Mouse (Mus musculus) embryonic fibroblast, embryonic 13.5 days (primary cell): ENCODE measurements around the gene Il5.

ENCODE experiments used
- CTCF ChIP-seq: IDR thresholded peaks from 2 replicates; pipeline ENCODE4 v1.5.1; 2011; ENCODE audit warnings: mild to moderate bottlenecking, control low read depth, low read length, moderate library complexity, borderline replicate concordance; ENCODE audit not compliant: insufficient read depth
- POLR2A ChIP-seq: IDR thresholded peaks from 2 replicates; pipeline ENCODE4 v1.6.1; 2011; ENCODE audit warnings: low read depth, mild to moderate bottlenecking, control low read depth, low read length, moderate library complexity

DNA sequence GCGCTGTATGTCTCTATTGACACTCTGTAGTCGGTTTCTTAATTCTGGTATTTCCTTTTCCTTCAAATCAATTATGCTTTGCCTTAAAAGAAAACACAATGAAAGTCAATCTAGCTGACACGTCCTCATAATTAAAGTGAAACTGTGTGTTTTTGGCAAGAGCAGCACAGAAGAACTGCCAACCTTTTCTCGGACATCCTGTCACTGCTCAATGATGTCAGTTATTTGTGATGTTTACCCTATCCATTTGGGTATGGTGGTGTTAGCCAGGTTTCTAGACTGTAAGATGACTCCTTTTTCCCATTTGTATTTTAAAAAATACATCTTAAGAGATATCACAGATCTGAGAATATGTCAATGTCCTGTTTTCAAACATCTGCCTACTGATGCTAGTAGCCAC, 40.5 kb upstream of the Il5 start:
- no peak for TF ChIP-seq CTCF
- no peak for TF ChIP-seq POLR2A
